10 mouse cellular contexts compared by ENCODE assay signal in the genomic region with DNA sequence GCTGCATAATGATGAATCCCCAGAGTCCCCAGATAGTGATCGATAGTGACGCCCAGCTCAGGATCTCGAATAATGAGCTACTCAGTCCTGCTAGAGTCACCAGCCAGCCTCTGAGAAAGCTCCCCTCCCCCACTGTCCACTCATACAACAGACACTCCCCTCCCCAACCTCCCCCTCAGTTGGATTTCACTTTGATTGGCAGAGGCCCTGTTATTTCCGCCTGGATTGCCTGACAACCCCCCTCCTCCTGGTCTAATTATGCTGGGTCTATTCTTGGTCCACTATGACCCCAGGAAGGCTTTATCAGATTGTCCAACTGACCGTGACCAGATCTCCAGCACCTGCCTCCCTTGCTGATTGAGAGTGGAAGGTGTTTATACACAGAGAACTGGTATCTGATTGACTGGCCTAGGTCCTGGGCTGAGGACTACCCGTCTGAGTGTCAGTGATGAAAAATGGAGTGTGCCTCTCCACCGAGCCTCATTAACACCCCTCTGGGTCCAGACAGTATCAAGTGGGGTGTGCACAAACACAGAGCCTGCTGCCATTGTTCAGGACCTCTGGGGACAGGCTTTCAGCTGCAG. TPM values are rescaled to one million over a fixed set of nuclear protein-coding genes. Genes with fewer than 3 reads are reported as not detected.
DNase-seq lines count a peak whose midpoint lies in the region; ATAC-seq and TF ChIP-seq lines count a peak whose summit lies in the region.
"Had no signal": no experiment of that assay in that cellular context is flagged by ENCODE, and none has a peak within 500 bp of the region (broad histone marks: within the 10 kb centered on the region; RNA-seq: fewer than 3 reads in every experiment).

No protein-coding gene starts in this region.

- peaks cover 3% of the 10 kb centered on the region; the same call in 1 of the 2 replicates for H3K4me1 ChIP-seq in lung, embryonic 14.5 days (ENCODE audit: insufficient read depth)
- peaks cover 11% of the 10 kb centered on the region for H3K4me1 ChIP-seq in forebrain, postnatal 0 days (ENCODE audit: insufficient read depth)

- H3K9ac ChIP-seq in lung, embryonic 14.5 days, result no peak overlapping the region
- no peak overlapping the region for H3K9ac ChIP-seq in forebrain, postnatal 0 days

- 9% methylated on average over 7 of the region's 7 CpGs for WGBS in lung, embryonic 14.5 days
- 8% methylated on average over 7 of the region's 7 CpGs for WGBS in forebrain, postnatal 0 days

- H3K4me2 ChIP-seq in lung, embryonic 14.5 days, result no peak overlapping the region
- H3K4me2 ChIP-seq in forebrain, postnatal 0 days (ENCODE audit: low read depth), result no peak overlapping the region

- H3K27me3 ChIP-seq in lung, embryonic 14.5 days (ENCODE audit: insufficient read depth, low read length), result no peaks in the 10 kb centered on the region
- H3K27me3 ChIP-seq in forebrain, postnatal 0 days (ENCODE audit: insufficient read depth, low read length), result no peaks in the 10 kb centered on the region
- H3K27me3 ChIP-seq: Patski had no signal

- no peak for TF ChIP-seq CTCF in lung, embryonic 14.5 days (IDR thresholded peaks at IDR 0.05; ENCODE audit: low read depth)
- TF ChIP-seq CTCF in forebrain, postnatal 0 days (IDR thresholded peaks at IDR 0.05; ENCODE audit: low read depth), result no peak

- no peaks in the 10 kb centered on the region for H3K36me3 ChIP-seq in lung, embryonic 14.5 days (ENCODE audit: insufficient read depth)
- H3K36me3 ChIP-seq in forebrain, postnatal 0 days (ENCODE audit: insufficient read depth), result no peaks in the 10 kb centered on the region

- no peak overlapping the region for H3K27ac ChIP-seq in lung, embryonic 14.5 days (ENCODE audit: low read depth)
- no peak overlapping the region for H3K27ac ChIP-seq in forebrain, postnatal 0 days (ENCODE audit: low read depth, low read length)

- no peak for DNase-seq in lung, embryonic 14.5 days
- no peak for DNase-seq in lung, adult 18-20 months
- DNase-seq in forebrain, postnatal 0 days, result no peak
- peak; percentile 28 for DNase-seq in kidney, postnatal 14 days
- peak; percentile 43 for DNase-seq in yolk sac, embryonic 10.5 days (ENCODE audit: low spot score)
- DNase-seq in T-cell, adult 2 months (ENCODE audit: low spot score), result no peak
- DNase-seq in frontal cortex, postnatal 36 days (ENCODE audit: low spot score in 2 of 2), result no peak
- no peak for DNase-seq in frontal cortex, postnatal 10 days (ENCODE audit: low spot score in 2 of 2)
- DNase-seq: thymus, postnatal 36 days had no signal

- peak; percentile 35; the same call in 1 of the 2 replicates for ATAC-seq in lung, embryonic 14.5 days (ENCODE audit: insufficient read depth)
- peak; percentile 63 for ATAC-seq in forebrain, postnatal 0 days
- ATAC-seq: Patski had no signal

- no peaks in the 10 kb centered on the region for H3K9me3 ChIP-seq in lung, embryonic 14.5 days (ENCODE audit: low read depth, low read length)
- H3K9me3 ChIP-seq in forebrain, postnatal 0 days (ENCODE audit: low read length), result no peaks in the 10 kb centered on the region

- no peak overlapping the region for H3K4me3 ChIP-seq in lung, embryonic 14.5 days (ENCODE audit: low read depth, low read length)
- no peak overlapping the region for H3K4me3 ChIP-seq in forebrain, postnatal 0 days (ENCODE audit: low read depth, low read length)

RNA-seq across cellular contexts. Expression of a gene that starts 59.3 kb away (rescaled TPM):
- 6.5 and 8.0 TPM in 2 replicates for polyA plus RNA-seq in lung, embryonic 14.5 days (2014; fragmentation: Nextera tagmentation; extraction: Ambion mirVana)
- total RNA-seq in forebrain, postnatal 0 days (2014; rRNA removed), result 13.9 and 16.9 TPM in 2 replicates
- polyA plus RNA-seq in forebrain, postnatal 0 days (2015; fragmentation: Nextera tagmentation; extraction: Ambion mirVana), result 6.5 TPM in 2 replicates

Comparison
In these comparisons a context has a peak if more than half of its experiments do, and no peak if none do; other contexts are left out.
1. DNase-seq: peak in kidney, postnatal 14 days (single experiment) and yolk sac, embryonic 10.5 days (single experiment); none in lung, embryonic 14.5 days (single experiment), lung, adult 18-20 months (0 of 2), forebrain, postnatal 0 days (single experiment), T-cell, adult 2 months (single experiment), frontal cortex, postnatal 36 days (0 of 2) and frontal cortex, postnatal 10 days (0 of 2).